28 mouse cellular contexts compared by ENCODE assay signal in genomic region chr9:25230213-25231039, GRCm38 (mm10). TPM values are rescaled to one million over a fixed set of nuclear protein-coding genes. Genes with fewer than 3 reads are reported as not detected.
DNase-seq lines count a peak whose midpoint lies in the region; ATAC-seq and TF ChIP-seq lines count a peak whose summit lies in the region.
"Had no signal": no experiment of that assay in that cellular context is flagged by ENCODE, and none has a peak within 500 bp of the region (broad histone marks: within the 10 kb centered on the region; RNA-seq: fewer than 3 reads in every experiment).

No protein-coding gene starts in this region.

- H3K27me3 ChIP-seq in forebrain, postnatal 0 days (ENCODE audit: insufficient read depth, low read length): no peaks in the 10 kb centered on the region
- H3K27me3 ChIP-seq in forebrain, embryonic 14.5 days (replicated peaks; ENCODE audit: control insufficient read depth, insufficient read depth, low read length): no peaks in the 10 kb centered on the region
- H3K27me3 ChIP-seq in liver, embryonic 12.5 days (replicated peaks): no peaks in the 10 kb centered on the region
- no peaks in the 10 kb centered on the region for H3K27me3 ChIP-seq in liver, embryonic 11.5 days (replicated peaks; ENCODE audit: control insufficient read depth, insufficient read depth, low read length)
- no peaks in the 10 kb centered on the region for H3K27me3 ChIP-seq in stomach, postnatal 0 days (ENCODE audit: control insufficient read depth, insufficient read depth, low read length)
- H3K27me3 ChIP-seq: embryonic facial prominence, embryonic 15.5 days; forebrain, embryonic 15.5 days; heart, embryonic 13.5 days; hindbrain, embryonic 12.5 days; limb, embryonic 15.5 days; midbrain, embryonic 15.5 days; neural tube, embryonic 12.5 days had no signal

- no peaks in the 10 kb centered on the region for H3K36me3 ChIP-seq in forebrain, postnatal 0 days (ENCODE audit: insufficient read depth)
- no peaks in the 10 kb centered on the region for H3K36me3 ChIP-seq in forebrain, embryonic 14.5 days (ENCODE audit: control insufficient read depth, insufficient read depth, low read length)
- H3K36me3 ChIP-seq in liver, embryonic 12.5 days: no peaks in the 10 kb centered on the region
- H3K36me3 ChIP-seq in liver, embryonic 11.5 days (ENCODE audit: control insufficient read depth, insufficient read depth, low read length): no peaks in the 10 kb centered on the region
- no peaks in the 10 kb centered on the region for H3K36me3 ChIP-seq in stomach, postnatal 0 days (ENCODE audit: control insufficient read depth, insufficient read depth, low read length)
- H3K36me3 ChIP-seq: embryonic facial prominence, embryonic 15.5 days; forebrain, embryonic 15.5 days; G1E; heart, embryonic 13.5 days; hindbrain, embryonic 12.5 days; limb, embryonic 15.5 days; midbrain, embryonic 15.5 days; neural tube, embryonic 12.5 days had no signal

- no peak overlapping the region for H3K4me2 ChIP-seq in forebrain, postnatal 0 days (ENCODE audit: low read depth)
- no peak overlapping the region for H3K4me2 ChIP-seq in forebrain, embryonic 14.5 days (ENCODE audit: low read length)
- H3K4me2 ChIP-seq in liver, embryonic 12.5 days: no peak overlapping the region
- no peak overlapping the region for H3K4me2 ChIP-seq in liver, embryonic 11.5 days
- no peak overlapping the region for H3K4me2 ChIP-seq in stomach, postnatal 0 days (replicated peaks; ENCODE audit: low read depth)
- H3K4me2 ChIP-seq: embryonic facial prominence, embryonic 15.5 days; forebrain, embryonic 15.5 days; heart, embryonic 13.5 days; hindbrain, embryonic 12.5 days; limb, embryonic 15.5 days; midbrain, embryonic 15.5 days; neural tube, embryonic 12.5 days had no signal

- H3K9me3 ChIP-seq in forebrain, postnatal 0 days (ENCODE audit: low read length): no peaks in the 10 kb centered on the region
- H3K9me3 ChIP-seq in forebrain, embryonic 14.5 days (replicated peaks; ENCODE audit: control insufficient read depth, low read length): no peaks in the 10 kb centered on the region
- no peaks in the 10 kb centered on the region for H3K9me3 ChIP-seq in liver, embryonic 12.5 days (replicated peaks)
- H3K9me3 ChIP-seq in liver, embryonic 11.5 days (ENCODE audit: control insufficient read depth, low read length): no peaks in the 10 kb centered on the region
- H3K9me3 ChIP-seq in stomach, postnatal 0 days (ENCODE audit: control insufficient read depth, low read length): no peaks in the 10 kb centered on the region
- H3K9me3 ChIP-seq: embryonic facial prominence, embryonic 15.5 days; forebrain, embryonic 15.5 days; G1E; heart, embryonic 13.5 days; hindbrain, embryonic 12.5 days; limb, embryonic 15.5 days; midbrain, embryonic 15.5 days; neural tube, embryonic 12.5 days had no signal

- no peak overlapping the region for H3K9ac ChIP-seq in forebrain, postnatal 0 days
- H3K9ac ChIP-seq in forebrain, embryonic 14.5 days (ENCODE audit: low read length): no peak overlapping the region
- H3K9ac ChIP-seq in liver, embryonic 12.5 days: no peak overlapping the region
- no peak overlapping the region for H3K9ac ChIP-seq in liver, embryonic 11.5 days (ENCODE audit: low read depth, low read length)
- no peak overlapping the region for H3K9ac ChIP-seq in stomach, postnatal 0 days (ENCODE audit: low read length)
- H3K9ac ChIP-seq: embryonic facial prominence, embryonic 15.5 days; forebrain, embryonic 15.5 days; heart, embryonic 13.5 days; hindbrain, embryonic 12.5 days; limb, embryonic 15.5 days; midbrain, embryonic 15.5 days; neural tube, embryonic 12.5 days had no signal

- TF ChIP-seq EP300 in stomach, postnatal 0 days (optimal IDR thresholded peaks at IDR 0.05): no peak

- 0 out of 2 replicates have a peak, but pooled peaks have one; percentile 6 for ATAC-seq in forebrain, postnatal 0 days
- no peak for ATAC-seq in forebrain, embryonic 14.5 days
- ATAC-seq in liver, embryonic 12.5 days: peak; percentile 37; the same call in 1 of the 2 replicates
- ATAC-seq in liver, embryonic 11.5 days (replicated peaks; ENCODE audit: low FRiP score): no peak
- peak; percentile 73 for ATAC-seq in inflammation-experienced regulatory T-cells, adult 6 months
- no peak for ATAC-seq in stomach, postnatal 0 days (ENCODE audit: low FRiP score, low TSS enrichment)
- ATAC-seq: forebrain, embryonic 15.5 days; midbrain, embryonic 15.5 days had no signal

- 87% methylated on average over 10 of the region's 10 CpGs for WGBS in forebrain, postnatal 0 days
- WGBS in forebrain, embryonic 14.5 days: 90% methylated on average over 10 of the region's 10 CpGs
- 74% methylated on average over 10 of the region's 10 CpGs for WGBS in liver, embryonic 12.5 days (ENCODE audit: insufficient replicate concordance)
- WGBS in liver, embryonic 11.5 days: 82% methylated on average over 10 of the region's 10 CpGs
- WGBS in stomach, postnatal 0 days: 80% methylated on average over 10 of the region's 10 CpGs

- no peak overlapping the region for H3K4me3 ChIP-seq in forebrain, postnatal 0 days (ENCODE audit: low read depth, low read length)
- H3K4me3 ChIP-seq in forebrain, embryonic 14.5 days (ENCODE audit: low read depth, low read length): no peak overlapping the region
- H3K4me3 ChIP-seq in liver, embryonic 12.5 days: no peak overlapping the region
- H3K4me3 ChIP-seq in liver, embryonic 11.5 days (ENCODE audit: low read depth, low read length): no peak overlapping the region
- H3K4me3 ChIP-seq in stomach, postnatal 0 days (ENCODE audit: low read depth, low read length): no peak overlapping the region
- H3K4me3 ChIP-seq: embryonic facial prominence, embryonic 15.5 days; forebrain, embryonic 15.5 days; heart, embryonic 13.5 days; hindbrain, embryonic 12.5 days; limb, embryonic 15.5 days; midbrain, embryonic 15.5 days; neural tube, embryonic 12.5 days had no signal

- no peaks in the 10 kb centered on the region for H3K4me1 ChIP-seq in forebrain, postnatal 0 days (ENCODE audit: insufficient read depth)
- no peaks in the 10 kb centered on the region for H3K4me1 ChIP-seq in forebrain, embryonic 14.5 days (ENCODE audit: control insufficient read depth, insufficient read depth, low read length)
- H3K4me1 ChIP-seq in liver, embryonic 12.5 days: no peaks in the 10 kb centered on the region
- no peaks in the 10 kb centered on the region for H3K4me1 ChIP-seq in liver, embryonic 11.5 days (replicated peaks; ENCODE audit: control insufficient read depth, insufficient read depth, low read length)
- H3K4me1 ChIP-seq in stomach, postnatal 0 days (replicated peaks; ENCODE audit: control insufficient read depth, insufficient read depth): no peaks in the 10 kb centered on the region
- H3K4me1 ChIP-seq: embryonic facial prominence, embryonic 15.5 days; forebrain, embryonic 15.5 days; heart, embryonic 13.5 days; hindbrain, embryonic 12.5 days; limb, embryonic 15.5 days; midbrain, embryonic 15.5 days; neural tube, embryonic 12.5 days had no signal

- no peak overlapping the region for H3K27ac ChIP-seq in forebrain, postnatal 0 days (ENCODE audit: low read depth, low read length)
- H3K27ac ChIP-seq in forebrain, embryonic 14.5 days (ENCODE audit: low read depth, low read length): no peak overlapping the region
- no peak overlapping the region for H3K27ac ChIP-seq in liver, embryonic 12.5 days
- H3K27ac ChIP-seq in liver, embryonic 11.5 days (ENCODE audit: low read depth, low read length): no peak overlapping the region
- H3K27ac ChIP-seq in stomach, postnatal 0 days (replicated peaks): no peak overlapping the region
- H3K27ac ChIP-seq: embryonic facial prominence, embryonic 15.5 days; forebrain, embryonic 15.5 days; heart, embryonic 13.5 days; hindbrain, embryonic 12.5 days; limb, embryonic 15.5 days; midbrain, embryonic 15.5 days; neural tube, embryonic 12.5 days had no signal

- DNase-seq in forebrain, postnatal 0 days: no peak
- DNase-seq in forebrain, embryonic 14.5 days (ENCODE audit: low spot score): no peak
- DNase-seq in liver, embryonic 11.5 days (ENCODE audit: low spot score): no peak
- DNase-seq in Muller cell, postnatal 12 days (ENCODE audit: inconsistent ontology term): no peak
- DNase-seq in thymus, postnatal 10 days (ENCODE audit: low spot score in 2 of 2): no peak
- DNase-seq in stomach, postnatal 0 days (ENCODE audit: low spot score): no peak
- DNase-seq: adrenal gland, postnatal 10 days; cerebellum, adult 8-10 months; cerebellum, postnatal 36 days; gastrocnemius, postnatal 25 days; heart, adult 18-20 months; heart, postnatal 14 days; kidney, adult 8-10 months; kidney, postnatal 10 days; left cerebral cortex, postnatal 4 days; lung, postnatal 4 days; right cerebral cortex, postnatal 14 days; thymus, postnatal 36 days had no signal

- no peak for TF ChIP-seq CTCF in forebrain, postnatal 0 days (IDR thresholded peaks at IDR 0.05; ENCODE audit: low read depth)
- TF ChIP-seq CTCF in stomach, postnatal 0 days (IDR thresholded peaks at IDR 0.05; ENCODE audit: low read depth): no peak

RNA-seq across cellular contexts. Expression of gene Sept7, which starts 21.8 kb away (rescaled TPM):
- 205 and 233 TPM in 2 replicates for total RNA-seq in forebrain, postnatal 0 days (2014; rRNA removed)
- 249 and 277 TPM in 2 replicates for polyA plus RNA-seq in forebrain, postnatal 0 days (2015; fragmentation: Nextera tagmentation; extraction: Ambion mirVana)
- polyA plus RNA-seq in forebrain, embryonic 14.5 days (2014; fragmentation: Nextera tagmentation; extraction: Ambion mirVana): 270 and 293 TPM in 2 replicates
- 137 TPM in 2 replicates for polyA plus RNA-seq in liver, embryonic 12.5 days (2016; fragmentation: Nextera tagmentation; extraction: Ambion mirVana)
- 219 and 236 TPM in 2 replicates for polyA plus RNA-seq in liver, embryonic 11.5 days (2014; fragmentation: Nextera tagmentation; extraction: Ambion mirVana)
- polyA plus RNA-seq in inflammation-experienced regulatory T-cells, adult 6 months (2017; shearing (Covaris generic)): 100 to 1,000 TPM; 405 to 568 (median 467) TPM
- 154 and 175 TPM in 2 replicates for polyA plus RNA-seq in stomach, postnatal 0 days (2015; fragmentation: Nextera tagmentation; extraction: Ambion mirVana)

Comparison
In these comparisons a context has a peak if more than half of its experiments do, and no peak if none do; other contexts are left out.
1. ATAC-seq: peak in forebrain, postnatal 0 days (single experiment), liver, embryonic 12.5 days (single experiment) and inflammation-experienced regulatory T-cells, adult 6 months (single experiment); none in forebrain, embryonic 14.5 days (single experiment), liver, embryonic 11.5 days (single experiment) and stomach, postnatal 0 days (single experiment).